Mouse (Mus musculus) C2C12 (cell line): ENCODE data around the gene Nup107.

Experiments used
- CEBPB ChIP-seq: IDR thresholded peaks from one replicate; pipeline ENCODE4 v1.6.1; 2011; ENCODE audit warnings: low read depth, mild to moderate bottlenecking, control low read depth, moderate library complexity
- CTCF ChIP-seq: IDR thresholded peaks from one replicate; pipeline ENCODE4 v1.5.1; 2011; ENCODE audit not compliant: control insufficient read depth, insufficient read depth, insufficient read length
- FOSL1 ChIP-seq: IDR thresholded peaks from one replicate; pipeline ENCODE4 v1.8.0; 2011; ENCODE audit warnings: mild to moderate bottlenecking, low read length; ENCODE audit not compliant: poor library complexity, insufficient read depth, severe bottlenecking
- MAX ChIP-seq: IDR thresholded peaks from one replicate; pipeline ENCODE4 v1.6.1; 2011; ENCODE audit warnings: mild to moderate bottlenecking, control low read depth
- MYOD1 ChIP-seq: IDR thresholded peaks from one replicate; pipeline ENCODE4 v1.6.1; 2011; ENCODE audit warnings: low read depth; ENCODE audit not compliant: control insufficient read depth, insufficient read length
- MYOG ChIP-seq: IDR thresholded peaks from one replicate; pipeline ENCODE4 v1.6.1; 2011; ENCODE audit not compliant: control insufficient read depth, insufficient read length; ENCODE audit errors: extremely low read depth
- USF1 ChIP-seq: IDR thresholded peaks from one replicate; pipeline ENCODE4 v1.6.1; 2011; ENCODE audit warnings: low read depth, mild to moderate bottlenecking, control low read depth, moderate library complexity

- TF ChIP-seq CTCF: no peak
- TF ChIP-seq MAX: no peak
- TF ChIP-seq MYOD1: no peak
- TF ChIP-seq CEBPB: no peak
- no peak for TF ChIP-seq USF1
- TF ChIP-seq FOSL1: no peak
- TF ChIP-seq MYOG: no peak
These were observed 47.2 kb upstream of the Nup107 start for GRCm38 (mm10) chr10:117839737-117840136.
